Mouse (Mus musculus) layer of hippocampus, adult 11-12 months (tissue): ENCODE measurements at regions not wholly inside any gene's neighbourhood (a gene's known extent, or its start where the extent isn't known, plus 50 kb on each side); places are given as distances from the start of the nearest gene placed in this dataset.

Experiments used
- DNase-seq: peaks from one replicate; pipeline ENCODE4 v3.0.0; 2022; ENCODE audit warnings: low spot score

- no peak for DNase-seq
Measured at GRCm38 (mm10) chr10:97061961-97062360, 417.4 kb upstream of the Dcn start.

GRCm38 (mm10) chr10:97064546-97064945 lies 414.9 kb upstream of the Dcn start:
- DNase-seq, result no peak

GRCm38 (mm10) chr10:97078022-97078473 lies 401.4 kb upstream of the Dcn start:
- DNase-seq, result peak; percentile 53

- DNase-seq, result no peak
Measured at GRCm38 (mm10) chr10:97079575-97079974, 399.8 kb upstream of the Dcn start.

GRCm38 (mm10) chr10:97087286-97087685 lies 392.1 kb upstream of the Dcn start:
- DNase-seq, result peak; percentile 41

- no peak for DNase-seq
Measured at GRCm38 (mm10) chr10:97090254-97090653, 389.2 kb upstream of the Dcn start.

- no peak for DNase-seq
Measured at GRCm38 (mm10) chr10:97093886-97094285, 385.5 kb upstream of the Dcn start.

GRCm38 (mm10) chr10:97114501-97114900 lies 364.9 kb upstream of the Dcn start:
- DNase-seq, result no peak

- DNase-seq, result no peak
Measured at GRCm38 (mm10) chr10:97122693-97123092, 356.7 kb upstream of the Dcn start.

GRCm38 (mm10) chr10:97141561-97141960 lies 337.8 kb upstream of the Dcn start:
- no peak for DNase-seq

GRCm38 (mm10) chr10:97158561-97159395 lies 320.6 kb upstream of the Dcn start:
- DNase-seq, result no peak

GRCm38 (mm10) chr10:97159396-97159760 lies 320.0 kb upstream of the Dcn start:
- DNase-seq, result no peak

- peak; percentile 51 for DNase-seq
Measured at GRCm38 (mm10) chr10:97159831-97160575, 319.4 kb upstream of the Dcn start.

- DNase-seq, result no peak
Measured at GRCm38 (mm10) chr10:97160892-97161291, 318.5 kb upstream of the Dcn start.

- DNase-seq, result no peak
Measured at GRCm38 (mm10) chr10:97178468-97178867, 300.9 kb upstream of the Dcn start.

- no peak for DNase-seq
Measured at GRCm38 (mm10) chr10:97189696-97190095, 289.7 kb upstream of the Dcn start.

- no peak for DNase-seq
Measured at GRCm38 (mm10) chr10:97211238-97211695, 268.1 kb upstream of the Dcn start.

- DNase-seq, result no peak
Measured at GRCm38 (mm10) chr10:97211785-97212398, 267.5 kb upstream of the Dcn start.

- no peak for DNase-seq
Measured at GRCm38 (mm10) chr10:97219474-97219873, 259.9 kb upstream of the Dcn start.

GRCm38 (mm10) chr10:97220431-97220830 lies 259.0 kb upstream of the Dcn start:
- no peak for DNase-seq

- no peak for DNase-seq
Measured at GRCm38 (mm10) chr10:97235631-97236030, 243.8 kb upstream of the Dcn start.

- no peak for DNase-seq
Measured at GRCm38 (mm10) chr10:97241476-97241875, 237.9 kb upstream of the Dcn start.

GRCm38 (mm10) chr10:97245674-97246073 lies 233.7 kb upstream of the Dcn start:
- no peak for DNase-seq
